Mouse (Mus musculus) testis, adult 2 months (tissue): ENCODE measurements around the gene Fyn. TPM values are rescaled to one million over a fixed set of nuclear protein-coding genes. Genes with fewer than 3 reads are reported as not detected.

Source experiments
- H3K27ac ChIP-seq: fragments of 200-500 bp; 2 replicates; pipeline ENCODE4 v1.5.1; 2012; ENCODE audit warnings: low read depth, low read length; ENCODE audit not compliant: control insufficient read depth, insufficient read depth
- H3K27me3 ChIP-seq: fragments of 200-500 bp; 2 replicates; pipeline ENCODE4 v1.6.1; 2012; ENCODE audit warnings: mild to moderate bottlenecking, low read length, moderate library complexity; ENCODE audit not compliant: control insufficient read depth, insufficient read depth
- H3K36me3 ChIP-seq: fragments of 200-500 bp; 2 replicates; pipeline ENCODE4 v1.6.1; 2012; ENCODE audit warnings: mild to moderate bottlenecking, low read length; ENCODE audit not compliant: control insufficient read depth, insufficient read depth
- H3K4me1 ChIP-seq: fragments of 200-500 bp; 2 replicates; pipeline ENCODE4 v1.6.1; 2012; ENCODE audit warnings: low read length; ENCODE audit not compliant: control insufficient read depth, insufficient read depth
- H3K4me3 ChIP-seq: fragments of 200-500 bp; 2 replicates; pipeline ENCODE4 v1.5.1; 2012; ENCODE audit warnings: low read depth, mild to moderate bottlenecking, low read length, moderate library complexity, mixed read lengths; ENCODE audit not compliant: control insufficient read depth
- CTCF ChIP-seq: fragments of 200-500 bp; IDR thresholded peaks from 2 replicates; pipeline ENCODE4 v1.5.1; 2012; ENCODE audit warnings: low read depth, mild to moderate bottlenecking, inconsistent platforms, low read length, moderate library complexity; ENCODE audit not compliant: control insufficient read depth, insufficient read depth, insufficient replicate concordance
- POLR2A ChIP-seq: fragments of 200-500 bp; IDR thresholded peaks from 2 replicates; pipeline ENCODE4 v1.6.1; 2012; ENCODE audit warnings: low read depth, mild to moderate bottlenecking, inconsistent platforms, low read length, moderate library complexity; ENCODE audit not compliant: control insufficient read depth
- polyA plus RNA-seq: library from polyadenylated mRNA; depleted of rRNA; stranded (reverse); fragments of >200 nt; gene quantifications from 2 replicates; pipeline ENCODE4 v1.2.3, GENCODE M21; 2012; rRNA removed

Fyn gene
- polyA plus RNA-seq, result 15.0 and 18.8 TPM in 2 replicates

DNA sequence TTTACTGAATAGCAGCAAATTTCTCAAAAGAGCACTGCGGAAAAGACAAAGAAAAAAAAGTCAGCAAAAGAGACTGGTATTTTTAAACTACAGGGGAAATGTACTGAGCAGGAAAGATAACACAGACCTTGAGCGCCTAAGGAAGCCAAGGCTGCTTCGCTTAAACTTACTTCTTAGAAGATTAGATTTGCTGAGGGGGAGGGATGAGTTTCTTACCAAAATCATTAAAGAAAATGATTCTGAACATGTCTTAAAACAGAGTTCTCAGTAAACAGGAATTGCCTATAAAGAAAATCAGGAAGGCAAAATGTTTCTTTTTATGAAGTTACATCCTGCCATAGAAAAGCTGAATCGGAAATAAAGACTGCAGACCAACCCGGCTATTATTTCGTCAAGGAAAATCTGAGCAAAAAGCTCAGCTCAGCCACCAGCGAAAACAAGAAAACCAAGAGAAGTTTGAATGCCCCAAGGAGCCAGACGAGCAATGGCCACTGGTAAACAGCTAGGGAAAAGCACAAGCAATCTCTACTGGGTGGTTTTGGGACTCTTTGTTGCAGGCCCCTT is at the start of gene Fyn:
TSS of gene Fyn (plus strand) at position 284 of the 564 bp plus-strand sequence.
- Histone ChIP-seq H3K4me1 (peaks cover 6% of the 10 kb centered on the region), H3K27me3 (no peaks in the 10 kb centered on the region), H3K36me3 (no peaks in the 10 kb centered on the region), H3K4me3 (peak within 1 kb of the TSS; percentile 83), H3K27ac (peak within 1 kb of the TSS; percentile 59)
- TF ChIP-seq POLR2A, result no peak
- TF ChIP-seq CTCF, result no peak

DNA sequence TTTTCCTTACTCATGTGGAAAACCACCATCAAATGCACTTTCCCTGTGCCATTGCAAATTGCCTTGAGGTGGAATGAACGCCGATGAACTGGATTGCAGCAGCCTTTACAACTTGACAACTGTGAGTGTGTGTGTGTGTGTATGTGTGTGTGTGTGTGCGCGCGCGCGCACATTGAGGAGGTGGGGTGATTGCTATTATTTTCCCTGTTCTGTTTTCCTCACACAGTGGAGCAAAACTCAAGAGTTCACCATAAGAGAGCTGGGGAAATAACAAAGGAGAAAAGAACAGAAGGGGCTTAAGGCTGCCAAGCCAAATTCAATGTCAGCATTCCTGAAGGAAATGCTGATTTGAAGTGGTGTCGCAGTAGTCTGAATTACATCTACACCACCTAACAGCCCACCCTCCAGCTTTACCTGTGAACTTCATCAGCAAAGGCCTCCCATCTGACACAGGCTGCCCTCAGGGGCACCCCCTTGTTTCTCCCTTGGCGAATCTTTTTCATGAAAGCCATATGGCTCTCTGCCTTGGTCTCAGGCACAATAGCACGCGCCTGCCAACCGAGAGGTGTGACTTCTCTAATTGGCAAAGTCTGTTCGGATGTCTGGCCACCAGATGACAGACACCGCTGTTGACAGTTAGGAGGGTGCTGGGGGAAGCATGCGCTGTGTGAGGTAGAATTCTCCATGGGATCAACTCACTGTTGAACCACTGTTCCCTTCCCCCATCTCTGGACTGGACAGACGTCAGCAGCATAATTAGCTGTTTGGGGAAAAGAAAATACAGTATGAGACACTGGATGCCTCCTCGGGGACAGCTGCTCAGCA is 47.6 kb upstream of the Fyn start:
- Histone ChIP-seq H3K4me3 (peak overlapping the region; percentile 90), H3K27me3 (no peaks in the 10 kb centered on the region), H3K36me3 (no peaks in the 10 kb centered on the region), H3K27ac (peak overlapping the region; percentile 96), H3K4me1 (peaks cover 15% of the 10 kb centered on the region)
- no peak for TF ChIP-seq CTCF
- TF ChIP-seq POLR2A, result peak; percentile 55; the same call in 1 of the 2 replicates

DNA sequence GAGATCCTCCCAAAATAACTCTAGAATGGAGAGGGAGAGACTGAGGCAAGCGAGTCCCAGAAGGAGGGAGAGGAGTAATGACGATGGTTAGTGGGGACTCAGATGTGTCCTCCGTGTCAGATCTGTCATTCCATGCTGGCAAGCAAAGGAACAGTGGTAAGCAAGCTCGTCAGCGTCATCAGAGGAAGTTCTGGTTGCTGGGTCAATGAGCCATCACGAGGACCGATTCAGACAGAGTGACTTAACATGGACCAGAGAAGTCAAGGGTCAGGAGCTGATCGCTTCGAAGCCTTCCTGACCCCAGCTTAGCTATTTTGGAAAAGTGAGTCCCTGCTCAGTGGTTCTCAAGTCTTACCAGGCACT is 47.1 kb upstream of the Fyn start:
- TF ChIP-seq CTCF (no peak), POLR2A (peak; percentile 0; the same call in 1 of the 2 replicates)

DNA sequence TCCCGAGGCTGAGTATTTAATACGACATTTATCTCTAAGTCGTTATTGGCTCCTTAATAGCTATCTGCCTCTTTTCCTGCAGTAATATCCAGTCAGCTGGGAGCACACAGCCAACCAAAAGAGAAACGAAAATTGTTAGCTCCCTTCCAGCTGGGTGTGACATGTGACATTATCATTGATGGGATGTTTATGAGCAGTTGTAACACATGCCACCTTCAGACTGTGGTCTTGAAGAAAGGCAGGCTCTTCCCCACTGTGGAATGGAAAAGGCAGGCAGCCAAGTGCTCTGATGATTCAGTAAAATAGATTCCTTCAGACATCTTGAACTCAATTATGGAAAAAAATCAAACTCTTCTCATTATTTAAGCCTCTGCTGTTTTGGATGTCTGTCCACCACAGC is 46.5 kb upstream of the Fyn start:
- Histone ChIP-seq H3K36me3 (no peaks in the 10 kb centered on the region), H3K4me3 (peak overlapping the region; percentile 90; the same call in 1 of the 2 replicates), H3K4me1 (peaks cover 15% of the 10 kb centered on the region), H3K27me3 (no peaks in the 10 kb centered on the region), H3K27ac (peak overlapping the region; percentile 36; the same call in 1 of the 2 replicates)
- TF ChIP-seq POLR2A (no peak), CTCF (no peak)

More for the DNA sequence above, 47.1 kb upstream of the Fyn start:
- Histone ChIP-seq H3K36me3 (no peaks in the 10 kb centered on the region), H3K27me3 (no peaks in the 10 kb centered on the region), H3K27ac (peak overlapping the region; percentile 96), H3K4me3 (peak overlapping the region; percentile 90), H3K4me1 (peaks cover 15% of the 10 kb centered on the region)

DNA sequence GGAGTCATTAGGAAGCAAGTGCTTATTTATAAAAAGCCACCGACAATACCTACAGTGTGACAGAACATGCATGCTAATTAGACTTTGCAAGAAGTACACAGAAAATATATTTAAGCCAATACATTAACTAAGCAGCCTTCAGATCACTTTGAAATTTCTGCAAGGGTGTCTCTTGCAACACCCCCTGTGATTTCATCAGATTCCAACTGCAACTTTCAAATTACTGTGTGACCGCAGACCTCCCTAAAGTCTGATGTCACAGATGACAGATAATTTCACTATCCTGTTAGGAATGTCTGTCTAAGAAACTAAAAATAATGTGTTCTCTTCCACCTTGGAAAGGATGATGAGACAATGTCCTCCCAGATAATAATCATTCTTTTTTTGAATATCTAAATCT is 44.4 kb upstream of the Fyn start:
- H3K4me3 ChIP-seq, result no peak overlapping the region

DNA sequence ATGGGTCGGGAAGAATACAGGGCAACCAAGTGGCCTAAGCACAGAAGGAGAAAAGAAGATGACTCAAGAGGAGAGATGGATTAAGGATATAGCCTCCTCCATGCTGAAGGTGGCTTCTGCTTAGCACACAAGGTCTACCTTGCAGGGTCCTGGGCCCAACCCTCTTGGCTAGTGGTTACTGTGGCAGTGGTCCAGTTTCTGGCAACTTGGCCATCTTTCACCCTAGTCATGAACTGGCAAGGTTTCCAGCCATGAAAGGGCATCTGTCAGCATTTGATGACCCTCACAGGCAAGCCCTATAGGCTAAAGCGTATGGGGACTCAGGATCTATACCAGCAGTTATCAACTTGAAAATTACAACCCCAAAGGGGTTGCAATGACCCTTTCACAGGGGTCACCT is 40.0 kb upstream of the Fyn start:
- no peaks in the 10 kb centered on the region for H3K36me3 ChIP-seq
- no peak for TF ChIP-seq POLR2A
- TF ChIP-seq CTCF, result no peak
- no peak overlapping the region for H3K27ac ChIP-seq
- H3K27me3 ChIP-seq, result no peaks in the 10 kb centered on the region
- no peak overlapping the region for H3K4me3 ChIP-seq
- no peaks in the 10 kb centered on the region for H3K4me1 ChIP-seq

More for the DNA sequence above, 44.4 kb upstream of the Fyn start:
- Histone ChIP-seq H3K27me3 (no peaks in the 10 kb centered on the region), H3K36me3 (no peaks in the 10 kb centered on the region), H3K27ac (no peak overlapping the region), H3K4me1 (peaks cover 15% of the 10 kb centered on the region)
- TF ChIP-seq CTCF (no peak), POLR2A (no peak)

DNA sequence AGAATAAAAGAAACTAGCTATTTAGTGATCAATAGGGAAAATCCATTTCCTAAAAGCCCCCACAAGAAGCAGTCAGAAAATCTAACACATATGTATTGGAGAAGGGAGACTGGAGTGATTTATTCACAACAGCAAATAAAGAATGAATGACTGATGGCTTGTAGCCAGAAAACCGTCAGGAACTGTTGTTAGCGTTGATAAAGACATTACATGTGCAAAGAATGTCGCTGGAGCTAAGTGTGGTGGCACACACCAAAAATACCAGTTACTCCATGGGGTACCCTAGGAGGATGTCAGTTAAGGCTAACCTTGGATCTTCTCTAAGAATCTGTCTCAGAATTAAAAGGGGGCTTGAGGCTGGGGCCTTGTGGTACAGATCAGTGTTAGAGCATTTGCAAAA is 34.3 kb upstream of the Fyn start:
- TF ChIP-seq CTCF (no peak), POLR2A (no peak)
- Histone ChIP-seq H3K4me3 (no peak overlapping the region), H3K27ac (no peak overlapping the region), H3K36me3 (no peaks in the 10 kb centered on the region), H3K27me3 (no peaks in the 10 kb centered on the region), H3K4me1 (no peaks in the 10 kb centered on the region)
